Mouse (Mus musculus): ENCODE data around the gene Sptb.
A peak's percentile ranks its signal among the peaks of the same experiment; 100 is the strongest.

Gene Sptb

GRCm38 (mm10) chr12:76710351-76711100 is at the start of gene Sptb:
Gene Sptb, minus strand, starts transcription at chr12:76710547.
- peak; percentile 98 for DNase-seq

GRCm38 (mm10) chr12:76752652-76753318 is 42.4 kb upstream of the Sptb start:
- DNase-seq = peak; percentile 90

DNA sequence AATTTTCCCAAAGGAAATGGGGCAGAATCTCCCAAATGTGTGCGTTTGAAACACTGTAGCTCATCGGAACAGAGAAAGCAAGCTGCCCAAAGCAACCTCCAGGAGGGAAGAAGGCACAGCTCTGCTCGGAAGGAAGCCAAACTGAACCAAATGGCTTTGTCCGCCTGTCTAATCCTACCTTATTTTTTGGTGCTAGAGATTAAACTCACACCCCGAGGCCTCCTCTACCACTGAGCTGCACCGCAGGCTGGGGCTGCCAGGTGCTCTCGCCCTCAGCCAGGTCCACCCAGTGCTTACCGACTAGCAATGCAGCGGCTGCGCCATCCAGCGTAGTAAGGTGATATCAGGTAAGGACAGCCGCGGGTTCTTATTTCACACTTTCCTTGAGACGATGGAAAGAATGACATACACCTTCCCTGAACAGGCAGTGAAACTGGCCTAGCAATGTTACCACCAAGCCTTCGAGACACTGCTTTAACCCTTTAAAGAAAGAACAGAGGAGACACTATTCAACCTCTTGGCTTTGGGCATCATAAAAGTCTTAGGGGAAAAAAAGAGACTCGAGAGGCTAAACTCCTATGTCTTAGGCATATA is 40.6 kb upstream of the Sptb start:
- peak; percentile 71 for DNase-seq

- DNase-seq = peak; percentile 7
Measured at GRCm38 (mm10) chr12:76727955-76728354, 17.6 kb upstream of the Sptb start.

DNA sequence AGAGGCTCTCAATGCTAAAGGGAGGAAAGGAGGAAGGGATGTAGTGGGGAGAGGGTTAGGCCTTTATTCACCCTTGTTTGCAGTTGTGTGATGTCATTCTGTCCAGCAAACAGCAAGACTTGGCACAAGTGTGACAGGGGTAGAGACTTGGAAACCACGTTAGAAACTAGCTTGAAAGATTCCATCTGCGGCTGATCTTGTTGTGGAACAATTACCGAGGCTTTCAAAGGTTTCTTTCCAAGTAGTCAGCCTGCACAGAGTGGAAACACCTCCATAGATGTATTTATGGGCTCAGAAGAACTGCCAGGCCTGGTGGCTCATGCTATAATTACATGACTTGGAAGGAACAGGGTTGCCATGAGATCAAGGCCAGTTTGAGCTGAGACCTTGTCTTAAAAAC is 11.7 kb upstream of the Sptb start:
- DNase-seq = peak; percentile 0

GRCm38 (mm10) chr12:76720572-76720971 is 10.2 kb upstream of the Sptb start:
- peak; percentile 58 for DNase-seq

GRCm38 (mm10) chr12:76718384-76718783 is 8.0 kb upstream of the Sptb start:
- DNase-seq = peak; percentile 1

DNA sequence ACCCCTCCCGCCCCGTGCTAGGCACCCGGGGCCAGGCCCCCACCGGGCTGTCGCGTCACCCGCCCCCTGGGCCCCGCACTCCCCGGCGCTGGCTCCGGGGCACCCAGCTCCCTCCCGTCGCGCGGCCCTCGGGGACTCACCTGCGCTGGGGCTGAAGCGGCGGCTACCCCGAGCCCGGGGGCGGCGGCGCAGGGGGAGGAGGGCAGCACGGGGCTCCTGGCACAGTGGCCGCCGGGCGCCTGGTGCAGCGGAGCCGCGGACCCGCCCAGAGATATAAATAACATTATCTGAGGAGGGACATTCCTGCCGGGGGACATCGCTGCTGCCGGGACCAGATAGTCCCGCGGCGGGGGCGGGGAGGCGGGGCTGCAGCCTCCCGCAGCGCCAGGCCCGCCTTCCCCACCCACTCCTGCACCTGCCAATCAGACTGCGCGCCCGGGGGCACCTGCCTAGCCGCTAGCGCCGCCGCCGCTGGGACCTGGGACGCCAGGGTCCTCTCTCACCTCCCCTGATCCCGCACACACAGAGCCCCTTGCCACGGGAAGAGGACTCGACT is 474 bp downstream of the Sptb start:
- peak; percentile 89 for DNase-seq

DNA sequence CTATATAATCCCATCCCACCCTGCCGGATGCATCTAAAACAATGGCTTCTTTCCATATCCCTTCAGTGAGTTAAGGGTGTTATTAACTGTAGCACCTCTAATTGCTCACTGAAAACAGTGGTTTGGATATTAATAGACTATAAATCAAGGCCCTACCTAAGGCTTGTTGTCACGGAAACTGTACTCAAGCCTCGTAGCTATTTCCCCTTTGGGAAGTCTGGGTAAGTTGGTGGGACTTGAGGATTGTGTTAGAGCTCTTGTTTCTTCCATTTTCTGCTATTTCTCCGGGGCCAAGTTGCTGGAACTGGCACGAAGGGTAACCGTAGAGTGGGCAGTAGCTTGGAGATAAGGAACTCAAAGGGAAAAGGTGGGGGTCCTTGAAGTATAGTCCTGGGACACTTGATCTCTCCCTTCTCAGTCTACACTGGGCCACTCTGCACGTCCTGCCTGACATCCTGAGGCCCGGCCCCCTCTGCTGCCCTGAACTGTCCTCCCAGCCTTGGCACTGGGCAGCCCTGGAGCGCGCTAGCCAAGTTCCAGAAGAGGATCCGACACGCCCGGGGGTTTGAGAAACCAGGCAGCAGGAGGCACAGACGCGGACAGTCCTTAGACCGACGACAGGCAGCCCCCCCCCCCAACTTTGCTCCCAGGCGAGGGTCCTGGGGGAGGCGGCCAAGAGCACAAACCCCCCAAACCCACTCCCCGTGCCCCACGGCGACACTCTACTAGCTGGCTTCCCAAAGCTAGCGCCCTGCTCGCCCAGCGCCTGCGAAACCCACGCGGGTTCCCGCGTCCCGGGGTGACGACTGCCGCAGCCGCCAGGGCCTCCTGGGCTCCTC is 1.2 kb downstream of the Sptb start:
- DNase-seq = peak; percentile 88

- DNase-seq = peak; percentile 43
Measured at GRCm38 (mm10) chr12:76708181-76708580, 2.2 kb downstream of the Sptb start.

DNA sequence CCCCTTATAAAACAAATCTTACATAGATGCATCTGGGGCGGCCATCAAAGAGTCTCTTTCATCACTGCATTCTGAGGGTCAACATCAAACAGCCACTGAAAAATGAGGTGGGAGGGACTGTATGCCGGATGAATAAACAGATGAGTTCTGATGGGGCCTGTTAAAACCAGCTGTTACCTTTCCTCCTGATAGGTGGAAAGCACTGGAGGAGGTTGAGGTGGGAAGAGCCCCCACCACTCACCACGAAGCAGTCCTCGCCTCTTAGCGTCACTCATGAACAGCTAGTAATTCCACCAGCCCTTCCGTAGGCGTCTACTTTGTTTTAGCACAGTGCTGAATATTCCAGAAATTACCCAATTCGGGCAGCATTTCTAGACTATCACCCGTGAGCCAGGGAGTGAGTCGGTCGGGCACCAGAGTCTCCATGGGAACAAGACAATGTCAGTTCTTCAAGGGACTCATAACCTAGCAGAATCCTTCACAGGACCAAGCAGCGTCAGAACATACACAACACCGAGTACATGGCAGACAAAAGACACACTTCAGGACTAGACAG is 13.9 kb downstream of the Sptb start:
- DNase-seq = no peak

GRCm38 (mm10) chr12:76695773-76696172 is 14.6 kb downstream of the Sptb start:
- no peak for DNase-seq

DNA sequence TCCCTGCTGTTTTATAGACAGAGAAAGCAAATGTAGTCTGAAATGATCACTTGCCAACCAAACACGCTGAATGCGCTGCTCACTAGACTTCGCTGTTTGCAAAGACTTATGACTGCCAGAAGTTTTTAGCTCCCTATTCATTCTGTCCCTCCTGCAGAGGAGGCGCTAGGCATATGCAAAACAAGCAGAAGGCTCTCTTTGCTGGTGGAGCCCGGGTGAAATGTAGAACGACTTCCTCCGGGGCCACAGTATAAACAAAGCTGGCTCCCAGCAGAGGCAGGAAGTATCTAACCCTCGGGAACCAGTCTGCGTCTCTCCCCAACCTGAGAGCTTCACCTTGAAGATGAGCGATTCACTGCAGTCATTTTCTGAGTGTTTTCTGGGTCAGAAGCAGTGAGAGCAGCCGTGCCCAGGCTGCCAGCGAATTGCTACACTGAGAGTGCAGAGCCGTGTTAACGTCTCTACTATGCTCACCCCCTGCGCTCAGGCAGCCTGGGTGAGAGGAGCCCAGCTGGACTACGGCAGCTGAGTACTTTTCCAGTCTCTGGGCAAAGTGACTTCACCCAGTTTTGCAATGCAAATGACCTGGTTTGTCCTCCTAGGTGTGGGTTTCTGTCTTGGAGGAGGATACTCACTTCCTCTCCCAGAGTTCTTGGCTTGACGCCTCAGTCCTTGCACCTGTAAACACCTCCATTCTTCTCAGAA is 15.4 kb downstream of the Sptb start:
- peak; percentile 79 for DNase-seq

DNA sequence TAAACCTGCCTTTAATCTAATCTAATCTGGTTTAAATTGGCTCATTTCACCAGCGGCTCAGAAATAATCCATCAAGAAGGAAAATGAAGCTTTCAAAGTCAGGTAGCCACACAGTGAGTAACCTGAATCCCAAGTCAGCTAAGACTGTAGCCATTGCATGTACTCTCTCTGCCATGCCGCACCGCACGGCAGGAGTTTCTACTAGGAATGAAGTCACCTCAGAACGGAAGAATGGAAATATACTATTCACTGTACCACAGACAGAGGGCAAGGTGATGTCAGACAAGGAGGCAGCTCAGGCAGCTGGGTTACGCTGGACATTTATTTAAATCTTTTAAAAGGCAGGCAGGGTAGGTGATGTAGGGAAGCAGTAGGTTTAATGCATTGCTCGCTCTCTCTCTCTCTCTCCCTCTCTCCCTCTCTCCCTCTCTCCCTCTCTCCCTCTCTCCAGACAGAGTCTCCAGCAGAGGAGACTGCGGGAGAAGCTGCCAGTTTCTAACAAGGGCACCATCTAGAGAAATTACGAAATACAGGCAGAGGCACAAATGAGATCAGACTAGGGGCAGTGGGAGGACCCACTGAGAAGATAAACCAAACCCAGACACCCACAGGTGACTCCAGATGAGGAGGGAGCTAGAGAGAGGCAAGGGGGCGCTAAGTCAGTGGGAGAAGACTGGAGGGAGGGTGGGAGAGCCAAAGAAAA is 22.7 kb downstream of the Sptb start:
- DNase-seq = peak; percentile 65

GRCm38 (mm10) chr12:76685647-76686046 is 24.7 kb downstream of the Sptb start:
- DNase-seq = no peak

GRCm38 (mm10) chr12:76684493-76684892 is 25.9 kb downstream of the Sptb start:
- peak; percentile 91 for DNase-seq

DNA sequence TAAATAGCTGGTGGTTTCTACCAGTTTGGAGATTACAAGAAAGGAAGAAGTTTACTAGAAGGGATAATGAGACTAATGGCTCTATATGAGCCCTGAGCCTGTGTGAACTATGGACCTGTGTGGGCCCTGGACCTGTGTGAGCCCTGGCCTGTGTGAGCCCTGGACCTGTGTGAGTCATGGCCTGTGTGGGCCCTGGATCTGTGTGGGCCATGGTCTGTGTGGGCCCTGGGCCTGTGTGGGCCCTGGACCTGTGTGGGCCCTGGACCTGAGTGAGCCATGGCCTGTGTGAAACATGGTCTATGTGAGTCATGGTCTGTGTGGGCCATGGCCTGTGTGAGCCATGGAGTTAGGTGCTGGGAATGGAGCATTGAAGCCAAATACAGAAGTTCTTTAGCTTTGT is 28.4 kb downstream of the Sptb start:
- no peak for DNase-seq

DNA sequence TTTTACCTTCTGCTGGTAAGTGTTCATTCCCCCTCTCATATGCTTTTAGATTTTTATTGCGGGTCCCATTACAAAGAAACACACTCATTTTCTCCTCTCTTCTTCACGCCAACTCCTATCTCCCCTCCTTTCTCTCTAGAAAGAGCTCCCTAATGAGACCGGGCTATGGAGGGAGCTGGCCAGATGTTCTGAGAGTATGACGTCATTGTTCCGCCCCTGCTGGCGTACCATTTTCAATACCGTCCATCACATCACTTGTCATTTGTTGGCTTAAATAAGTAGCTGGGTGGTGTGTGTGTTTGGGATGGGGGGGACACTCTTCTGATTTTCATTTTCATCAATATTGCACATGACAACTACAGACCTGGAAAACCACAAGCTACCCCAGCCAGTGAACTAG is 33.3 kb downstream of the Sptb start:
- DNase-seq = no peak

DNA sequence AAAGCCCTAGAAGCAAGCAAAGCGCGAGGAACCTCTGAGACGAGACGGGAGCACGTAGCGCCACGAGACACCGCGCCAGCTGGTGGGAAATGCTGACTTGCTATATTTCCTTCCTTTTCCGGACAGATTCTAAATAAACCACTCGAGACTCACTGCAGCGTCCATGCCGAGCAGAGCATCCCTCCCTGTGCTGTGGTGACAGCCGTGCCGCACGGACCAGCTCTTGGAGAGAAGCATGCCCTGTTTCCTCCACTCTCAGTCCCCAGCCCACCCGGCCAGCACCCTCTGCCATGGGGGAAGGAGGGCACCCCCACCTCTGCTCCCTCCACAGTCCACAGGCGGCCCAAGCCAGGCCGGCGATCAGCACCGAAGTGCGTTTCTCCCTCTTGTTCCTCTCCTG is 33.9 kb downstream of the Sptb start:
- no peak for DNase-seq

- no peak for DNase-seq
Measured at GRCm38 (mm10) chr12:76675364-76675763, 35.0 kb downstream of the Sptb start.

- DNase-seq = no peak
Measured at GRCm38 (mm10) chr12:76673794-76674222, 36.5 kb downstream of the Sptb start.
